Mouse (Mus musculus): Measurements from ENCODE around the gene Zfp319. TPM values are rescaled to one million over a fixed set of nuclear protein-coding genes. Genes with fewer than 3 reads are reported as not detected.

The Zfp319 gene
- total RNA-seq, 2 experiments from 2014 or later: 8.5 to 9.9 TPM

DNA sequence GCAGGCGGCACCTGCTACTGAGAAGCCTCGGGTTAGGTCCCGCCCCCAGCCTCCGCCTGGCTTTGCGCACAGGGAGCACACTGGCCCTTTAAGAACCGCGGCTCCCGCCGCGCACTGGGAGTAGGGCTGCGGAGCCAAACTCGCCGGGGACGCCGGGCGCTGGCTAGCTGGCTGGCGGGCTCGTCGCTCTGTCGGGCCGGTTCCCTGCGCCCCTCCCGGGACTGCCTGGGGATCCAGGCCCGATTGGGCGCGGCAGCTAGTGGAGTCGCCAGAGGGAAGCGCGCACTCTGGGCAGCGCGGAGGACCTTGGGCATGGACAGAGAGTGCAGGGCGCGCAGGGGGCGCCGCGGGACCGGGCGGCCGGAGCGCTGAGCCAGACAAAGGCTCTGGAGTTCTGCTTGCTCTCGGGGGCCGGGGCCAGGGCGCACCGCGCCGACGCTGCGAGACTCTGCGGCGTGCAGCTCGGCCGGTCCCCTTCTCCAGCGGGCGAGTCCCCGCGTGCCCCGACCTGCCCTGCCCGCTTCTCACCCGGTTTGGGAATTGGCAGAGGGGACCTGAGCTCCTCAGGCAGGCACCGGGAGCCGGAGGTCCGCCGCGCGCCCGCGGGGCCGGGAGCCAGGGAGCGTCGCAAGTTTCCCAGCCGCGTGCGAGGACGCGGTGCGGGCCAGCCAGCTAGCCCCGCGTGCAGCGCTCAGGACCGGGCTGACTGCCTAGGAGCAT is 20.6 kb upstream of the Zfp319 start, which contains the start of gene Mmp15:
TSS of gene Mmp15 (plus strand) at position 118 of the 720 bp plus-strand sequence.
- peak; percentile 73 for DNase-seq (ENCODE audit: low spot score)
- intact Hi-C loops (cut with DNase I): loop anchor here (2.0 to 5.0 kb wide), 3 partner anchors 20 to 76 kb away; no protein-coding TSS in a partner anchor

DNA sequence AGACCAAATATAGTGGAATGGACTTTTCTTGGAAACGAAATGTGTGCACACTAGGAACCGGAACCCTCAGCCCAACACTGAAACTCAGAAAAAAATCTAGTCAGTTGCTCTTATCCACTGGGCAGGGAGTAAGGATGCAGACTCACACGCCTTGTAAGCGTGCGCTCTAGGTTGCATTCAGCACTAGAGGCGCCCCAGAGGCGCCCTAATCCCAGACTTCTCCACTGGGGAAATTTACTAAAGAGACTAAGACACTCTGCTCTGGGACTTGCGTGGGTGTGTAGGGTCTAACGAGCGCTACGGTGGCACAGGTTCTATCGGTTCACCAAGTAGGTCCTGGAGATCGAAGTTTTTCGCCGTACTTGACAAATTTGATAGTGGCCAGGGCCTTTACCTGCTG is 19.7 kb upstream of the Zfp319 start:
- DNase-seq (ENCODE audit: low spot score): no peak

DNA sequence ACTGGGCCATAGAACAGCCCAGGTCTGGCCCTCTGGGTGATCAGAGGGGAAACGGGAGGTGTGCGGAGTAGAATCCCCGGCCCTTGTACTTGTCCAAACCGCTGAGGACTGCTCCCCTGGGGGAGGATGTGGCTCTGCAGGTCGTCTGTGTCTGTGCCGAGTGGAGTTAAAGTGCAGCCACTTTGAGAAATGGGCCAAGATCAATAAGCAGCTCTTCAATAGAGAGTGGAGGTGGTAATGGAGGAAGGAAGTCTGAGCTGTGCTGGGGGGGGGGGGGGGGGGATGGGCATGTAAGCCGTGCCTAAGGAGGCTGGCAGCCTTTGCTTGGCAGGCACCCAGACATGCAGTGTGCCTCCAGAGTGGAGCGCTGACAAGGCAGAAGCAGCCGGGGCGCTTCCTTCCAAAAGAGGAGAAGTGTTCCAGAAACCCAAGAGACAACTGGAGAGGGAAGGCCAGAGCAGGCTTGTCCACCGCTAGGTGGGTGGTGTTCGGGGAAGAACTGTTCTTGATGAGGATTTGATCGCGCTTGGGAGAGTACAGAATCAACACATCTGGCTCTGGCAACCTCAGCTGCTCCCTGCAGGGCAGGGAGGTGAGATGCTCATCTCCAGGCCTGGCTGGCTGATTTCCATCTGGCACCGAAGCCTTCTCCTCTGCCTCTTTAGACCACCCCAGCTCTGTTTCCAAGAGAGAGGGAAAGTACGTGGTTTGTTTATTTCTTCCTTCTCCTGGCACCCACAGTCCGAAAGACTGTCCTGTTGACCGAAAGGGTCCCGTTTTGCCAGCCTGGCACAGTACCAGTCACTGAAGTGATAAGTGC is 17.3 kb upstream of the Zfp319 start:
- intact Hi-C loops (cut with DNase I): loop anchor here (5.0 kb wide), 4 partner anchors 103 to 253 kb away; no protein-coding TSS in a partner anchor
- DNase-seq (ENCODE audit: low spot score): no peak

More for the DNA sequence above, 19.7 kb upstream of the Zfp319 start:
- intact Hi-C loops (cut with DNase I): loop anchor here (1.0 to 5.0 kb wide), 2 partner anchors 41 to 82 kb away; no protein-coding TSS in a partner anchor

DNA sequence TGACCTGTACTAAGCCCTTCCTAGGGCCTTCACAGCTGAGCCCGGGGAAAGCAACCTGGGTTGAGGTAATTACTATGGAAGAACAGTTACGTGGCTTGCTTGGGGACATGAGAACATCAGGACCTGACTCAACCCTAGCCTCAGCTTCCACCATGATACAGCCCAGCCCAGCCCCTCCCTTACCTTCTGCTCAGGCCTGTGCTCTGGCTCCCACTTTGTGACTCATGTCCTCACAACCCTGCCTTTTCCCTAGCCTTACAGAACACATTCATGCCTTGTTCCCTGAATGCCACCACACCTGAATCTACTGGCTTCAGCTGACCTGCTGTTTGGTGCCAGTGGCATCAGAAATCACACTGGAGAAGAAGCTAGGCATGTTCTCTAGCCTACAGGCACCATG is 16.6 kb upstream of the Zfp319 start:
- no peak for DNase-seq (ENCODE audit: low spot score)
- intact Hi-C loops (cut with DNase I): loop anchor here (5.0 kb wide), 4 partner anchors 104 to 254 kb away; no protein-coding TSS in a partner anchor

DNA sequence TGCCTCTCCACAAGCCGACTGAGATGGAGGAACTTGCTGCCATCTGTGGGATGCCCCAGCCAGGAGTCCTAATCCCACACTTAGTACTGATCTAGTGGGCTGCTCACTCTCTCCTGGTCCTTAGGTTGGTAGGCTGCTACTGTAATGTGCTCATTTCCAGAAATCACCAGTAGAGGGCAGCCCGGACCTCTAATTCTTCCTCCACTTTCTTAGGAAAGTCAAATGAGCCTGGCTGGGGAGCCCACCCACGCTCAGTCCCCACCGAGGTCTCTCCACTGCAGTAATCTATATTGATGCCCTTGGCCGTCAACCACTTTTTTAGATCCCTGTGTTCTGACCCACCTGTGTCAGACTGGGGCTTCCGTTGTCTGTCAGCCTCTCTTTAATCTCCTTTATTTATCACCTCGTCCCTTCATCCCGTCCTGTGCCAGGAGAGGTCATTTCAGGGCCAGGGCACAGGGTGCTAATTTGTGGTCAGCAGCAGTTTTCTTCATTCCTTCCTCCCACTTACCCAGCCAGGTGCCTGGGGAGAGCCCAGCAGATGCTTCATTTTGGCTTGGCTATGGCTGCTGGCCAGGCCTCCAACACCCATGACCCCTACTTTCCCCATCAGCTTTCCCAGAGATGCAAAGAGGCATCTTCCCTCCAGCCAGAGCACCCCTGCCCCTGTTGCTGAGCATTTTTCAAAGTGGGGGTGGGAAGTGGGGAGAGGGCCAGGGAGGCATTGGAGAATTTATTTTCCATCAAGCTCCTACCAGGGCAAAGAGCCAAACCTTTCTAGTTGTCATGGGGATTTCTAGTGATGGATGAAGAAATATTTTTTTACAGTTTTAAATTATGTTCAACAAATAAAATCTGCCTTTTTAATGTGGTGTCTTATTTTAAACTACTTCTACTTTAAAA is 15.1 kb upstream of the Zfp319 start:
- no peak for DNase-seq (ENCODE audit: low spot score)
- intact Hi-C loops (cut with DNase I): loop anchor here (1.0 to 5.0 kb wide), 6 partner anchors 83 to 350 kb away; no protein-coding TSS in a partner anchor

DNA sequence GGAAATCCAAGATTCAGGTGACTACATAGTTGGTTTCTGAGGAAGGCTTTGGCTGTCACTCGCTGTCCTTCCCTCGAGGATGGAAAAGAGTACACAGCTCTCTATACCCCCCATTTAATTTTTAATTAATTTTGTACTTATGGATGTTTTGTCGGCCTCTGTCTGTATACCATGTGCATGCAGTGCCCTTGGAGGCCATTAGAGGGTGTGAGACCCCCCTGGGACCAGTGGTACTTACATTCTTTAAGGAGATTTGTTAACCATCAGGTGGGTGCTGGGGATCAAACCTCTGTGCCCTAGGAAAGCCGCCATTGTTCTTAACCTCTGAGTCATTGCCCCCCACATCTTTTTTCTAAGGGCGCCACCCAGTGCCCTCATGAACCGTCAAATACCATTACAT is 12.9 kb upstream of the Zfp319 start:
- intact Hi-C loops (cut with DNase I): loop anchor here (5.0 kb wide), 4 partner anchors 108 to 258 kb away; no protein-coding TSS in a partner anchor
- DNase-seq (ENCODE audit: low spot score): no peak

DNA sequence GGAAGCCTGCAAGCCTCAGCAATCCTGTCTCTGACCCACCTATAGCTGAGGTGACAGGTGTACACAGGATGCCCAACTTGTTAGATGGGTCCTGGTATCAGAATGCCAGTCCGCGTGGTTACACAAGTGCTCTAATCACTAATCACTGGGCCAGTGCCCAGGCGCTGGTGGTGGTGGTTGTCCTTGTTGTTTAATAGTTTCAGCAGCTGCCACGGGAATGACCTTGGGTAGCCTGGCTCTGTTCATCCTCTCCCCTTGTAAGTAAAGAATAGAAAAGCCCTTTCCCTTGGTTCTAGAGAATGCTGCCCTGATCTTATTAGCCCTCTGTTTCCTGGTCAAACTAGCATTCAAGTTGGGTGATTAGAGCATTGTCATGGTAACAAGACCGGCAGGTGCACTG is 10.0 kb upstream of the Zfp319 start:
- no peak for DNase-seq (ENCODE audit: low spot score)
- intact Hi-C loops (cut with DNase I): no loop called here

DNA sequence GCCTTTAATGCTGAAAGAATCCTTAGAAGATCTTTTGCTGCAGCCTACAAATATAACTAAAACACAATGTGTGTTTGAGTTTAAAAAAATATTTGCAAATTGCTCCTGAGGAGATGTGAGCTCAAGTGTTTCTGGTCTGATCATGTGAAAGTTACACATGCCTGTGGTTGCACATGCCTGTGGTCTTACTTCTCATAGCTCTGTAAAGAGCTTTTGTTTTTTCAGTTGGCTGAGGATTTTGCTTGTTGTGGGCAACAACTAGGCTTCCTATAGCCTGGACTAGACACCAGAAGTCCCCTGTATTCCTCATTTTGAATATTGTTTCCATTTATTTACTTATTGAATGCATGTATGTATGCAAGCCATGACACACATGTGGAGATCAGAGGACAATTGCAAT is 4.6 kb upstream of the Zfp319 start:
- intact Hi-C loops (cut with DNase I): no loop called here
- DNase-seq (ENCODE audit: low spot score): no peak

DNA sequence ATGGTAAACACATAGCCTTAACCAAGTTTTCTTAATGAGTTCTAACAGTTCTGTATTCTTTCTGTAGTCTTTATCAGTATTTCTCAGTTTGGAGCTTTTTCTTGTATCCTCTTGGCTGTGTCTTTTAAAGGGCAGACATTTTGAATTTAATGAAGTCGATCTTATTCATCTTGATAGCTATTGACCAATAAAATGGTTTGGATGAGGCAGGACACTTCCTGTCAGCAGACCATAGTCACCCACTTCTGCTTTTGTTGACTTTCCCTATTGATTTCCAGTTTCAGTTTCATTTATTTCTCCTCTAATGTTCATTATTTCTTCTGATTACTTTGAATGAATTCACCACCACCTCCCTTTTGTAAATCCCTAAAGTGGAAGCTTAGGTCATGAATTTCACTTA is 4.0 kb upstream of the Zfp319 start:
- DNase-seq (ENCODE audit: low spot score): no peak
- intact Hi-C loops (cut with DNase I): no loop called here

DNA sequence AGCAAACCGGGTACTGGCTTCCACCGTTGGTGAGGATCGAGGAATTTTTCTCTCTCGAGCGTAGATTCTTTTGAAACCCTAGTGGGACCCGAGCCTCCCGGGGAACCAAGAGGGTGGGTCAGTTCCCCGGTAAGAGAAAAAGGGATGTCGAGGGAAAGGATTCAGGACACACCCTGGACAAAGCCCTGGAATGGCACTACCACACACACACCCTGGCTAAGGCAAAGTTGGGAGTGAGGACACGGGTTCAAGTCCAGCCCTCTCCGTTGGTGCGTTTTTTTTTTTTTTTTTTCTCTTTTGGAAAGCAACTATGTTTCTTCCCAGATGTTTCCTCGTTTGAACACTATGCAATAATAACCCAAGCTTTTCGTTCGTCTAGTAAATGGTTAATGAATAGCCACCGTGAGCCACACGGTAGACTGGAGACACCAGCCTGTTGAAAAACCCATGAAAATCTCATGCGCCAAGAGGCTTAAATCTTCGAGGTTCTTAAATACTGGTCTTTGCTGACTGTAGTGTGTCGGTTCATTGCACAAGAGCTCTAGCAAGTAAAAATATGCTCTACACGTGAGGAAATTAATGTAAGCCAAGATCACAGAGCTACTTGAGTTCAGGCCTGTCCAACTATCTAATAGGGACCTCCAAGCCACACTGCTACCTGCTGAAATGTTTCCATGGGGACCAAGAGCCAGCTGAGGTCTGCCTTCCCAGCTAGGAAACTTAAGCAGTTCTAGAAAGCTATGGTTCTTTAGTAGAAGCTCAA is 868 bp upstream of the Zfp319 start:
- intact Hi-C loops (cut with DNase I): no loop called here
- DNase-seq (ENCODE audit: low spot score): no peak

DNA sequence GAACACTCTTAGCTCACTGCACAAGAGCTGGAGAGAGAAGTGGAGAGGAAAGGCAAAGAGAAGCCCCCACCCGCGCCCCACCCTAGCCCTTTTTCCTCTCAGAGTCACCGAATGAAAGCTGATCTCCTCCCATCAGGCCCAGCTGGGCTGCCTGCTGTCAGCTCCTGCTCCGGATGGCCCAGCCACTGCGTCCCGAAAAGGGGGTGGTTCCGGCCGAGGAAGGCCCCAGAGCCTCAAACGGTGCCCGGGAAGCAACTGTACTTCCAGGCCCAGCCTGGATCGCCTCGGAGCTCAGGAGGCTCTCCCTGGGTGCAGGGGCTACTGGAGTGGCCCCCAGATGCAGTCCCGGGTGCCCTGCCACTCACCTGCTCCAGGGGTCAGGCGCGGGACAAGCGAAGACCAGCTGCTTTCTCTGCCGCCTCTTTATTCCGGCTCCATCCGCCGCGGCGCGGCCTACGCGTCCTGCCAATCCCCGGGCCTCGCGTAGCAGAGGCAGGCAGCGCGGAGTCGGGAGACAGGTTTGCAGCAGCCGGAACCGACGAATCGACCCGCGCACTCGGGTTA is 512 bp downstream of the Zfp319 start:
- no peak for DNase-seq (ENCODE audit: low spot score)
- intact Hi-C loops (cut with DNase I): loop anchor here (1.0 to 2.0 kb wide), 2 partner anchors 36 to 77 kb away; no protein-coding TSS in a partner anchor

DNA sequence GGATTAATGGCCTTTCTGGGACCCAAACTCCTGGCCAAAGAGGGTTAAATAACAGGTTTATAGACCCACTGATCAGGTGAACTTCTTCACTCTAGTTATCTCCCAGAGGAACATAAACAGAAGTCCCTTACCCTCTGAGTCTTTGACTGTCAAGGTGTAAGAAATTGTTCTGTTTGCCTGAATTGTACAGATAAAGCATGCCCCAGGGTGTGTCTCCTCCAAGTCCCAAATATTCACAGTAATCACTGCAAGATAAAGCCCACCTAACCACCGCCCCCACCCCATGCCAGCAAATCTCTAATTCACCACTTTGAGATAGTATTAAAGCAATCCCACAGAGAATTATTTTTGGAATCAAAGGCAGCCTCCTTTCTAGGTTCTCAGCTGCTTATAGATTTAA is 1.4 kb downstream of the Zfp319 start:
- intact Hi-C loops (cut with DNase I): loop anchor here (2.0 kb wide), 1 partner anchor 36 kb away; no protein-coding TSS in a partner anchor
- no peak for DNase-seq (ENCODE audit: low spot score)

DNA sequence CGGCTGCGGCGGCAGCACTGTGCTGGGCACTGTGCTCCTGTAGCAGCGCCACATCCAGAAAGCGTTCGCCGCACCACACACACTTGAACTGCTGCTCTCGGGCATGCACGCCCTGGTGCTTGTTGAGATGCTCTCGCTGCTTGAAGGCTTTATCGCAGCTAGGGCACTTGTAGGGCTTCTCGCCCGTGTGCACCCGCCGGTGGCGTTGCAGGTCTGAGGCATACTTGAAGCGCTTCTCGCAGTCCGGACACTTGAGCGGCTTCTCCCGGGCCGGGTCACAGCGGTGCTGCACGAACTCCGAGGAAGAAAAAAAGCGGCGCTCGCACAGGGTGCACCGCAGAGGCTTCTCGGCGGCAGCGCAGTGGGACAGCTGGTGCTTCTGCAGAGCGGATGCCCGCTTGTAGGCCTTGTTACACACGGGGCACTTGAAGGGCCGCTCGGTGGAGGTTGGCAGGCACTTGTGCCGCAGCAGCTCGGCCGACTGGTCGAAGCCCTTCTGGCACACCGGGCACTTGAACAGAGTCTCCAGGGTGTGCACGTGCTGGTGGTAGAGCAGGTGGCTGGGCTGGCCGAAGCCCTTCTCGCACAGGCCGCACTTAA is 3.8 kb downstream of the Zfp319 start:
- intact Hi-C loops (cut with DNase I): no loop called here
- no peak for DNase-seq (ENCODE audit: low spot score)

DNA sequence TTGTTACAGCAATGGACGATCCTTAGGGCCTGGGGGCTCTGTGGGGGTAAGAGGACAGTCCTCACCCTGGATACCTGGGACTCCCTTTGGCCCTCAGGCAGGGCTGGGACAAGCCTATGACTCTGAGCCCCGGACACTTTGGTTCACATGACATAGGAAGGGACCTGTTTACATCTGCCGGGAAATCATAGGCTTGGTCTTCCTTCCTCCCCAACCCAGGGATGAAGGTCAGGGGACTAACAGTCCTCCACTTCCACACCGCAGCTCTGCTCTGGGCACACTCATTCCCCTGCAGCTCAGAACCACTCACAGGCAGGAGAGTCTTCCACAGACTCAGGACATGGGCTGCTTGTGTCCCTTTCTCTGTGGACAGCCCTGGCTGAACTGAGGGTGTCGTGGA is 4.9 kb downstream of the Zfp319 start:
- no peak for DNase-seq (ENCODE audit: low spot score)
- intact Hi-C loops (cut with DNase I): no loop called here

DNA sequence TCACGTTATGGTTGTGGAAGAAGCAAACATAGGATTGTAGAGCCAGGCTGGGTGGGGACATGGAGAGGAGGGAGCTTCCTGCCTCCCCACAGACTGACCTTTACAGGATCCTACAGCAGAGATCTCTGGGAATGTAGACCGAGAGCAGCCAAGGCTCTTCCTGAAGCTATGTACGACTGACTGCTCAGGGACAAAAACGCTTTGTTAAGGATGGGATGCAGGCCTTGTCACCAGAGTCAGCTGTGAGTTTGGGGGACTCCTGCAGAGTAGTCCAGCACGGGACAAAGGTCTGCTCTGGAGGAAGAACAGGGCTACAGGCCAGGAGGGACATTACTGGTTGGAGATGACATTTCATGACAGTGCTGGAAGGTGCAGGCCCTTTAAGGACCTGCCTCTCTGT is 7.1 kb downstream of the Zfp319 start:
- intact Hi-C loops (cut with DNase I): no loop called here
- no peak for DNase-seq (ENCODE audit: low spot score)

DNA sequence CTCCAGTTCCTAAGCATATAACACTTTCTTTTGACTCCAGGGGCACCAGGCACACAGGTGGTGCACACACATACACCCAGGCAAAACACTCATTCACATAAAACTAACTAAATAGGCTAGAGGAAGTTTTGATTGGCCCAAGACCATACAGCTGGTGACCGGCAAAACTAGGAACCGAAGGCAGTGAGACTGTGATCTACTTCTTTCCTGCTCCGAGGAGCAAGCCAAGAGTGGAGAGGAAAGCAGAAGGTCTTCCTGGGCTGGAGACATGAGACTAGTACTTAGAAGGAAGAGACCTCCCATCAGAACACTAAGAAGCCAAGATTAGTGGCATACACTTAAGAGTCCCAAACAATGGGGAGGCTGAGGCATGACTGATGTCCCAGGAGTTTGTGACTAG is 8.5 kb downstream of the Zfp319 start:
- no peak for DNase-seq (ENCODE audit: low spot score)
- intact Hi-C loops (cut with DNase I): no loop called here

DNA sequence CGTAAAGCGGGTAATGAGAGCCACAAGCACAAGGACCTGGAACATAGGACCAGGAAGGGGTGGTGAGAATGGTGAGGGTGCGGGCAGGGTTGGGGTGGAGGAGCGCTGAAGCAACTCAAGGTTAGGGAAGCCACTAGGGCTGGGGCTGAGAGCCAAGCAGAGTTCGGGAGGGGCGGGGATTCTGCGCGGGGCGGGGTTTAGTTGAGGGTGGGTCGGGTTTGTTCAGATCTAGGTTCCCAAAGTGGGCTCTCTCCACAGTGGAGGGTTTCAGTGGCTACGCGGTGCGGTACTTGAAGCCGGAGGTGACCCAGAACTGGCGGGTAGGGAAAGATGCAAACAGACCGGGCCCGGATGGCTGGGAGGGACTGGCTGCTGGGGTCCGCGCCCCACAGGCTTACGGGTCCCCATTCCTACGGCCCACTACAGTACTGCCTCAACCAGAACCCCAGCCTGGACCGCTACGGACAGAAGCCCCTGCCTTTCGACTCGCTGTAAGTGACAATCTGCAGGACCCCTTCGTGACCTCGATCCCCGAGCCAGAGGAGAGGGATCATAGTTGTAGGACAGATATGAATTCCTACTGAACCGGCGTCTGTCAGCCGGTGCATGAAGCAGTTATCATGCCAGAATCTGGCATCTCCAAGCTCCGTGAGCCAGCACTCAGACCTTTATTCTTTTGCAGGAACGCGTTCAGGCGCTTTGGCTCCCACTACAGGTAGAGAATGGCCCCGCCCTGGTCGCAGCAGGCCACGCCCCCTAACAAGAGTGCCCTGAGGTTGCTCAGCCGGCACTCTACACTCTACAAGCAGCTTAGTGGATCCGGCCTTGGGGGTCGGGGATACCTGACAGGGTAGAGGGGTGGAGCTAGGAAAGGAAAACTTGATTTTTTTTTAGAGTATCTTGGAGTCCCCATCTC is 11.3 kb downstream of the Zfp319 start:
- DNase-seq (ENCODE audit: low spot score): no peak
- intact Hi-C loops (cut with DNase I): no loop called here
